Mouse (Mus musculus) bone marrow, adult 2 months (tissue): Measurements from ENCODE around the gene Ccdc172.

ENCODE experiments used
- CTCF ChIP-seq: fragments of 200-500 bp; IDR thresholded peaks from 2 replicates; pipeline ENCODE4 v1.5.1; 2011; ENCODE audit warnings: low read length, control low read depth; ENCODE audit not compliant: control insufficient read depth, insufficient read depth
- POLR2A ChIP-seq: fragments of 200-500 bp; IDR thresholded peaks from 2 replicates; pipeline ENCODE4 v1.6.1; 2011; ENCODE audit warnings: low read depth, mild to moderate bottlenecking, control low read depth, low read length, borderline replicate concordance; ENCODE audit not compliant: control insufficient read depth

GRCm38 (mm10) chr19:58582956-58583355 is 71.2 kb downstream of the Ccdc172 start:
- TF ChIP-seq CTCF = no peak
- no peak for TF ChIP-seq POLR2A
